Mouse (Mus musculus) heart, embryonic 13.5 days (tissue): ENCODE data around the gene Gpn2. TPM values are rescaled to one million over a fixed set of nuclear protein-coding genes. Genes with fewer than 3 reads are reported as not detected.

Experiments
- ATAC-seq: fragments of 200-750 bp; cut with Nextera tagmentation; 2 replicates; pipeline ENCODE4 v1.8.0; 2017; ENCODE audit warnings: moderate TSS enrichment; ENCODE audit not compliant: insufficient number of reproducible peaks, low FRiP score, low TSS enrichment; ENCODE audit errors: extremely low read depth
- H3K27ac ChIP-seq: fragments of 300-500 bp; sonication (generic); replicated peaks from 2 replicates; pipeline ENCODE4 v1.5.1; 2015; ENCODE audit warnings: moderate library complexity, mild to moderate bottlenecking, inconsistent platforms
- H3K27me3 ChIP-seq: fragments of 300-500 bp; sonication (generic); replicated peaks from 2 replicates; pipeline ENCODE4 v1.6.1; 2015; ENCODE audit warnings: mild to moderate bottlenecking, inconsistent platforms
- H3K36me3 ChIP-seq: fragments of 300-500 bp; sonication (generic); 2 replicates; pipeline ENCODE4 v1.6.1; 2015; ENCODE audit warnings: mild to moderate bottlenecking, inconsistent platforms
- H3K4me1 ChIP-seq: fragments of 300-500 bp; sonication (generic); 2 replicates; pipeline ENCODE4 v1.6.1; 2015; ENCODE audit warnings: inconsistent platforms
- H3K4me2 ChIP-seq: fragments of 300-500 bp; sonication (generic); 2 replicates; pipeline ENCODE4 v1.6.1; 2015; ENCODE audit warnings: inconsistent platforms, mild to moderate bottlenecking, moderate library complexity
- H3K4me3 ChIP-seq: fragments of 300-500 bp; sonication (generic); 2 replicates; pipeline ENCODE4 v1.5.1; 2015; ENCODE audit warnings: moderate library complexity, mild to moderate bottlenecking, inconsistent platforms
- H3K9ac ChIP-seq: fragments of 300-500 bp; sonication (generic); 2 replicates; pipeline ENCODE4 v1.6.1; 2015; ENCODE audit warnings: inconsistent platforms, mild to moderate bottlenecking, moderate library complexity
- H3K9me3 ChIP-seq: fragments of 300-500 bp; sonication (generic); 2 replicates; pipeline ENCODE4 v1.6.1; 2016; ENCODE audit warnings: inconsistent platforms
- WGBS: fragments of 180-500 bp; shearing (Covaris S2); methylation state at CpG from one replicate; pipeline ENCODE4 v1.1.7; 2015; ENCODE audit warnings: mixed read lengths; 5-methylcytosine and 5-hydroxymethylcytosine counted together
- polyA plus RNA-seq: library from polyadenylated mRNA; unstranded; fragments of >200 nt; fragmentation: Nextera tagmentation; extraction: Ambion mirVana; gene quantifications from 2 replicates; pipeline ENCODE4 v1.2.1, GENCODE M21; 2015

Gpn2 gene
- polyA plus RNA-seq, 1 experiment from 2014 or later, result 12.8 TPM

GRCm38 (mm10) chr4:133596084-133596483 lies 11.9 kb downstream of the Gpn2 start:
- H3K4me3 ChIP-seq, result no peak overlapping the region
- peaks cover 15% of the 10 kb centered on the region for H3K4me1 ChIP-seq
- no peaks in the 10 kb centered on the region for H3K9me3 ChIP-seq
- no peak overlapping the region for H3K9ac ChIP-seq
- no peak overlapping the region for H3K27ac ChIP-seq
- peaks cover 14% of the 10 kb centered on the region for H3K36me3 ChIP-seq
- no peak for ATAC-seq
- 70% methylated on average over 6 of the region's 6 CpGs for WGBS
- no peak overlapping the region for H3K4me2 ChIP-seq
- peaks cover 33% of the 10 kb centered on the region for H3K27me3 ChIP-seq

GRCm38 (mm10) chr4:133598616-133599015 lies 14.5 kb downstream of the Gpn2 start:
- H3K36me3 ChIP-seq, result peaks cover 4% of the 10 kb centered on the region
- H3K27me3 ChIP-seq, result peaks cover 59% of the 10 kb centered on the region
- H3K4me1 ChIP-seq, result peaks cover 22% of the 10 kb centered on the region
- 40% methylated on average over 4 of the region's 4 CpGs for WGBS
- H3K9me3 ChIP-seq, result no peaks in the 10 kb centered on the region
- no peak for ATAC-seq
- H3K4me3 ChIP-seq, result peak overlapping the region; percentile 66; the same call in 1 of the 2 replicates
- H3K9ac ChIP-seq, result 0 out of 2 replicates have a peak overlapping the region, but pooled peaks have one; percentile 80
- H3K27ac ChIP-seq, result no peak overlapping the region
- 0 out of 2 replicates have a peak overlapping the region, but pooled peaks have one; percentile 95 for H3K4me2 ChIP-seq

GRCm38 (mm10) chr4:133599116-133599515 lies 15.0 kb downstream of the Gpn2 start:
- Histone ChIP-seq H3K9me3 (no peaks in the 10 kb centered on the region), H3K4me1 (peaks cover 22% of the 10 kb centered on the region), H3K27ac (no peak overlapping the region), H3K4me2 (peak overlapping the region; percentile 95), H3K27me3 (peaks cover 60% of the 10 kb centered on the region), H3K4me3 (peak overlapping the region; percentile 66), H3K36me3 (peaks cover 9% of the 10 kb centered on the region), H3K9ac (peak overlapping the region; percentile 80)
- WGBS, result 17% methylated on average over 7 of the region's 7 CpGs
- no peak for ATAC-seq

- peaks cover 60% of the 10 kb centered on the region for H3K27me3 ChIP-seq
- peak; percentile 82 for ATAC-seq
- WGBS, result under 1% methylated on average over 50 of the region's 50 CpGs
- no peak overlapping the region for H3K27ac ChIP-seq
- H3K4me1 ChIP-seq, result peaks cover 22% of the 10 kb centered on the region
- peak overlapping the region; percentile 80 for H3K9ac ChIP-seq
- H3K4me3 ChIP-seq, result peak overlapping the region; percentile 66
- peak overlapping the region; percentile 95 for H3K4me2 ChIP-seq
- no peaks in the 10 kb centered on the region for H3K9me3 ChIP-seq
- H3K36me3 ChIP-seq, result peaks cover 12% of the 10 kb centered on the region
Measured at GRCm38 (mm10) chr4:133599571-133600073, 15.5 kb downstream of the Gpn2 start.

GRCm38 (mm10) chr4:133600306-133600705 lies 16.1 kb downstream of the Gpn2 start:
- H3K27ac ChIP-seq, result no peak overlapping the region
- H3K27me3 ChIP-seq, result peaks cover 60% of the 10 kb centered on the region
- 16% methylated on average over 9 of the region's 9 CpGs for WGBS
- peaks cover 22% of the 10 kb centered on the region for H3K4me1 ChIP-seq
- peak overlapping the region; percentile 66 for H3K4me3 ChIP-seq
- peaks cover 17% of the 10 kb centered on the region for H3K36me3 ChIP-seq
- H3K9ac ChIP-seq, result peak overlapping the region; percentile 80
- H3K9me3 ChIP-seq, result no peaks in the 10 kb centered on the region
- no peak for ATAC-seq
- H3K4me2 ChIP-seq, result peak overlapping the region; percentile 95

GRCm38 (mm10) chr4:133601721-133602218 lies 17.6 kb downstream of the Gpn2 start, which contains the start of gene Sfn:
TSS of gene Sfn (minus strand) at chr4:133602168.
- no peak for ATAC-seq
- Histone ChIP-seq H3K4me1 (peaks cover 22% of the 10 kb centered on the region), H3K27ac (no peak within 1 kb of the TSS), H3K4me2 (peak within 1 kb of the TSS; percentile 66), H3K9me3 (no peaks in the 10 kb centered on the region), H3K9ac (peak within 1 kb of the TSS; percentile 63), H3K27me3 (peaks cover 60% of the 10 kb centered on the region), H3K36me3 (peaks cover 27% of the 10 kb centered on the region), H3K4me3 (peak within 1 kb of the TSS; percentile 42)
- WGBS, result 5% methylated on average over 16 of the region's 16 CpGs

- ATAC-seq, result no peak
- no peak overlapping the region for H3K4me3 ChIP-seq
- H3K36me3 ChIP-seq, result peaks cover 38% of the 10 kb centered on the region
- no peak overlapping the region for H3K9ac ChIP-seq
- 82% methylated on average over 5 of the region's 5 CpGs for WGBS
- H3K4me2 ChIP-seq, result no peak overlapping the region
- peaks cover 51% of the 10 kb centered on the region for H3K27me3 ChIP-seq
- no peaks in the 10 kb centered on the region for H3K9me3 ChIP-seq
- peaks cover 22% of the 10 kb centered on the region for H3K4me1 ChIP-seq
- H3K27ac ChIP-seq, result no peak overlapping the region
Measured at GRCm38 (mm10) chr4:133603056-133603455, 18.9 kb downstream of the Gpn2 start.

GRCm38 (mm10) chr4:133604175-133604574 lies 20.0 kb downstream of the Gpn2 start:
- 85% methylated on average over 7 of the region's 7 CpGs for WGBS
- H3K27me3 ChIP-seq, result peaks cover 40% of the 10 kb centered on the region
- H3K4me3 ChIP-seq, result no peak overlapping the region
- H3K27ac ChIP-seq, result no peak overlapping the region
- H3K9me3 ChIP-seq, result no peaks in the 10 kb centered on the region
- no peak overlapping the region for H3K9ac ChIP-seq
- peaks cover 47% of the 10 kb centered on the region for H3K36me3 ChIP-seq
- no peak for ATAC-seq
- H3K4me2 ChIP-seq, result no peak overlapping the region
- H3K4me1 ChIP-seq, result peaks cover 15% of the 10 kb centered on the region

GRCm38 (mm10) chr4:133604856-133605255 lies 20.7 kb downstream of the Gpn2 start:
- Histone ChIP-seq H3K36me3 (peaks cover 51% of the 10 kb centered on the region), H3K27ac (no peak overlapping the region)
- 55% methylated on average over 6 of the region's 6 CpGs for WGBS

GRCm38 (mm10) chr4:133605330-133605729 lies 21.2 kb downstream of the Gpn2 start:
- 54% methylated on average over 9 of the region's 9 CpGs for WGBS
- Histone ChIP-seq H3K9ac (no peak overlapping the region), H3K4me2 (no peak overlapping the region), H3K27ac (no peak overlapping the region), H3K36me3 (peaks cover 51% of the 10 kb centered on the region), H3K4me1 (peaks cover 7% of the 10 kb centered on the region), H3K27me3 (peaks cover 32% of the 10 kb centered on the region), H3K9me3 (no peaks in the 10 kb centered on the region), H3K4me3 (no peak overlapping the region)
- ATAC-seq, result no peak

More at GRCm38 (mm10) chr4:133604856-133605255, 20.7 kb downstream of the Gpn2 start:
- ATAC-seq, result no peak
- Histone ChIP-seq H3K4me1 (peaks cover 12% of the 10 kb centered on the region), H3K9ac (no peak overlapping the region), H3K9me3 (no peaks in the 10 kb centered on the region), H3K4me2 (no peak overlapping the region), H3K27me3 (peaks cover 37% of the 10 kb centered on the region), H3K4me3 (no peak overlapping the region)

GRCm38 (mm10) chr4:133607284-133607683 lies 23.1 kb downstream of the Gpn2 start:
- WGBS, result 74% methylated on average over 10 of the region's 10 CpGs

GRCm38 (mm10) chr4:133609719-133610118 lies 25.6 kb downstream of the Gpn2 start:
- H3K27ac ChIP-seq, result no peak overlapping the region
- peaks cover 79% of the 10 kb centered on the region for H3K36me3 ChIP-seq
- no peaks in the 10 kb centered on the region for H3K27me3 ChIP-seq
- H3K9ac ChIP-seq, result no peak overlapping the region
- 15% methylated on average over 6 of the region's 6 CpGs for WGBS
- no peaks in the 10 kb centered on the region for H3K4me1 ChIP-seq
- ATAC-seq, result no peak
- H3K9me3 ChIP-seq, result peaks cover 10% of the 10 kb centered on the region
- H3K4me2 ChIP-seq, result no peak overlapping the region
- no peak overlapping the region for H3K4me3 ChIP-seq

More at GRCm38 (mm10) chr4:133607284-133607683, 23.1 kb downstream of the Gpn2 start:
- no peak overlapping the region for H3K4me3 ChIP-seq
- no peak for ATAC-seq
- peaks cover 15% of the 10 kb centered on the region for H3K27me3 ChIP-seq
- no peaks in the 10 kb centered on the region for H3K4me1 ChIP-seq
- H3K27ac ChIP-seq, result no peak overlapping the region
- H3K9ac ChIP-seq, result no peak overlapping the region
- H3K4me2 ChIP-seq, result no peak overlapping the region
- peaks cover 6% of the 10 kb centered on the region for H3K9me3 ChIP-seq
- peaks cover 68% of the 10 kb centered on the region for H3K36me3 ChIP-seq
